Mouse (Mus musculus): Measurements from ENCODE around the gene Tarsl2. TPM values are rescaled to one million over a fixed set of nuclear protein-coding genes. Genes with fewer than 3 reads are reported as not detected.

Gene Tarsl2
- 1.7 TPM for polyA plus RNA-seq (2017; shearing (Covaris generic))

DNA sequence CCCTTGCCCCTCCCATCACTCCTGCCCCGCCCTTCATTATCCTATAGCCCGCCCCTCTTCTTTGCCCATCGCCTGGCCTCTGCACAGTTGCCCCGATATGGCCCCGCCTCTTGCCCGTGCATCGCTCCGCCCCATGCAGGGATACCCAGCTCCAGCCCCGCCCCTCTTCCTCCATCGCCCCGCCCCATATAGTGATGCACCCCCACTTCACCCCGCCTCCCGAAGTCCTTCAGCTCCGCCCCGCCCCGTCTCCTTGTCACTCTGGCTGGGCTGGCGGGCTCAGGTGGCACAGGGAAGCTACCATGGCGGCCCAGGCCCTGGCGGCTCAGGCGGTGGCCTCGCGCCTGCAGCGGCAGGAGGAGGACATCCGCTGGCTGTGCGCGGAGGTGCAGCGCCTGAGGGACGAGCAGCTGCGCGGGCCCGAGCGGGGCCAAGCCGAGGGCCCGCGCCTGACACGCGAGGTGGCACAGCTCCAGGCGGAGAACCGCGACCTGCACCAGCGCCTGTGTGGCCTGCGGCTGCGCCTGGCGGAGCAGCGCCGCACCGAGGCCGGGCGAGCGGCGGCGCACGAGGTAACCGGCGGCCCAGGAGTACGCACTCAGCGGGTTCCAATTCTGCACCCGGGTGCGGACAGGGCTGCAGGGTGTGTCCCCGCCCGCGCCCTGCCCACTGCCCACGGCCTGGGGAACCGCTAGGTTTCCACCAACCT lies at the start of gene Tarsl2:
TSS of gene Tarsl2 (plus strand) at position 256 of the 709 bp plus-strand sequence.

DNA sequence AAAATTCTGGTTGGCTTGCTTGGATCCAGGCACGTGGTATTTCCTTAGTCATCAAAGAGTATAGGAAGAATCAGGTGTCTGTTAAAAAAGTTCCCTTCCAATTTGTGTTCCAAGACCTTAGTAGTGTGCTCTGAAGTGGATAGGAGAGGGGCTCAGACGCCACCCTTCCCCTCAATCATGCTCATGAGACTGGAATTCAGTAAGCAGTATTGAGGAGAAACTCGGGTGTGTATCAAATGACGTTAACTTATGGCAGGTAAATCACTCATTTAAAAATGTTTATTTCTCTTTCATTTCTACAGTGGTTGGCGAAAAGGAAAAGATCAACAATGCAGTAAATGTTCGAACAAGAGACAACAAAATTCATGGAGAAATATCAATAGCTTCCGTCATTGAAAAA lies 46.2 kb downstream of the Tarsl2 start, which contains the start of gene Tm2d3:
TSS of gene Tm2d3 (plus strand) at position 301 of the 400 bp plus-strand sequence.

Other genes with a start within 250 kb of the Tarsl2 start
- 0.21 TPM for gene Tjp1, start 117.1 kb upstream of the Tarsl2 start, polyA plus RNA-seq (2017; shearing (Covaris generic))
- gene Tm2d3, start 46.3 kb downstream of the Tarsl2 start, polyA plus RNA-seq (2017; shearing (Covaris generic)): 128 TPM
- not detected for gene Pcsk6, start 216.8 kb downstream of the Tarsl2 start, polyA plus RNA-seq (2017; shearing (Covaris generic))